Mouse (Mus musculus) kidney, embryonic 14.5 days (tissue): Measurements from ENCODE around the gene Tuba8. TPM values are rescaled to one million over a fixed set of nuclear protein-coding genes. Genes with fewer than 3 reads are reported as not detected.

ENCODE experiments used
- ATAC-seq: fragments of 200-750 bp; cut with Nextera tagmentation; 2 replicates; pipeline ENCODE4 v1.8.0; 2017; ENCODE audit warnings: moderate number of reproducible peaks, mild to moderate bottlenecking, moderate TSS enrichment, moderate library complexity; ENCODE audit not compliant: low FRiP score, low TSS enrichment
- H3K27ac ChIP-seq: fragments of 300-500 bp; sonication (generic); 2 replicates; pipeline ENCODE4 v1.5.1; 2014; ENCODE audit warnings: low read depth, mild to moderate bottlenecking, low read length, moderate library complexity, mixed read lengths
- H3K27me3 ChIP-seq: fragments of 300-500 bp; sonication (generic); 2 replicates; pipeline ENCODE4 v1.6.1; 2014; ENCODE audit warnings: mild to moderate bottlenecking, low read length; ENCODE audit not compliant: control insufficient read depth, insufficient read depth
- H3K36me3 ChIP-seq: fragments of 300-500 bp; sonication (generic); 2 replicates; pipeline ENCODE4 v1.6.1; 2014; ENCODE audit warnings: low read length, mixed read lengths; ENCODE audit not compliant: control insufficient read depth, insufficient read depth
- H3K4me1 ChIP-seq: fragments of 300-500 bp; sonication (generic); 2 replicates; pipeline ENCODE4 v1.6.1; 2014; ENCODE audit warnings: low read length, mixed read lengths; ENCODE audit not compliant: control insufficient read depth, insufficient read depth
- H3K4me2 ChIP-seq: fragments of 300-500 bp; sonication (generic); replicated peaks from 2 replicates; pipeline ENCODE4 v1.6.1; 2014; ENCODE audit warnings: low read depth, mild to moderate bottlenecking, low read length
- H3K4me3 ChIP-seq: fragments of 300-500 bp; sonication (generic); 2 replicates; pipeline ENCODE4 v1.5.1; 2014; ENCODE audit warnings: mild to moderate bottlenecking, low read length
- H3K9ac ChIP-seq: fragments of 300-500 bp; sonication (generic); 2 replicates; pipeline ENCODE4 v1.6.1; 2014; ENCODE audit warnings: low read depth, mild to moderate bottlenecking, low read length, moderate library complexity
- H3K9me3 ChIP-seq: fragments of 300-500 bp; sonication (generic); 2 replicates; pipeline ENCODE4 v1.6.1; 2016; ENCODE audit warnings: low read length; ENCODE audit not compliant: control insufficient read depth
- WGBS: fragments of 180-500 bp; shearing (Covaris S2); extraction: QIAGEN DNeasy Blood & Tissue Kit; methylation state at CpG from one replicate; pipeline ENCODE4 v1.1.7; 2014; 5-methylcytosine and 5-hydroxymethylcytosine counted together
- polyA plus RNA-seq: library from polyadenylated mRNA; unstranded; fragments of >200 nt; fragmentation: Nextera tagmentation; extraction: Ambion mirVana; gene quantifications from 2 replicates; pipeline ENCODE4 v1.2.1, GENCODE M21; 2014

Tuba8 gene
- polyA plus RNA-seq: 0.18 and 0.30 TPM in 2 replicates

- Histone ChIP-seq H3K36me3 (no peaks in the 10 kb centered on the region), H3K27ac (no peak within 1 kb of the TSS), H3K27me3 (peaks cover 17% of the 10 kb centered on the region), H3K4me1 (peaks cover 14% of the 10 kb centered on the region; the same call in 1 of the 2 replicates), H3K9ac (peak within 1 kb of the TSS; percentile 32; the same call in 1 of the 2 replicates), H3K9me3 (no peaks in the 10 kb centered on the region), H3K4me3 (peak within 1 kb of the TSS; percentile 41), H3K4me2 (peak within 1 kb of the TSS; percentile 72)
- WGBS: 4% methylated on average over 30 of the region's 30 CpGs
- peak; percentile 83 for ATAC-seq
Measured at GRCm38 (mm10) chr6:121210149-121210925, at the start of gene Tuba8. TSS of gene Tuba8 (plus strand) at chr6:121210696.

GRCm38 (mm10) chr6:121162616-121163015 is 47.9 kb upstream of the Tuba8 start:
- Histone ChIP-seq H3K9me3 (no peaks in the 10 kb centered on the region), H3K4me2 (no peak overlapping the region), H3K27ac (no peak overlapping the region), H3K4me1 (peaks cover 15% of the 10 kb centered on the region; the same call in 1 of the 2 replicates), H3K9ac (no peak overlapping the region), H3K4me3 (no peak overlapping the region), H3K36me3 (no peaks in the 10 kb centered on the region), H3K27me3 (no peaks in the 10 kb centered on the region)
- 83% methylated on average over 12 of the region's 12 CpGs for WGBS
- ATAC-seq: no peak

- Histone ChIP-seq H3K4me1 (peaks cover 7% of the 10 kb centered on the region; the same call in 1 of the 2 replicates), H3K4me2 (no peak overlapping the region), H3K27ac (no peak overlapping the region), H3K9ac (no peak overlapping the region), H3K36me3 (no peaks in the 10 kb centered on the region), H3K4me3 (no peak overlapping the region), H3K9me3 (no peaks in the 10 kb centered on the region), H3K27me3 (no peaks in the 10 kb centered on the region)
- WGBS: 26% methylated on average over 10 of the region's 10 CpGs
- ATAC-seq: peak; percentile 83
Measured at GRCm38 (mm10) chr6:121166098-121166552, 44.4 kb upstream of the Tuba8 start.

- no peaks in the 10 kb centered on the region for H3K27me3 ChIP-seq
- H3K36me3 ChIP-seq: no peaks in the 10 kb centered on the region
- WGBS: 68% methylated on average over 7 of the region's 7 CpGs
- no peak overlapping the region for H3K4me2 ChIP-seq
- no peak overlapping the region for H3K4me3 ChIP-seq
- no peak overlapping the region for H3K9ac ChIP-seq
- H3K27ac ChIP-seq: no peak overlapping the region
- no peak for ATAC-seq
- H3K4me1 ChIP-seq: peaks cover 7% of the 10 kb centered on the region; the same call in 1 of the 2 replicates
- no peaks in the 10 kb centered on the region for H3K9me3 ChIP-seq
Measured at GRCm38 (mm10) chr6:121167381-121167975, 43.0 kb upstream of the Tuba8 start.

GRCm38 (mm10) chr6:121171102-121171501 is 39.4 kb upstream of the Tuba8 start:
- Histone ChIP-seq H3K4me1 (no peaks in the 10 kb centered on the region), H3K9me3 (no peaks in the 10 kb centered on the region), H3K9ac (no peak overlapping the region), H3K36me3 (no peaks in the 10 kb centered on the region), H3K27me3 (no peaks in the 10 kb centered on the region), H3K4me3 (no peak overlapping the region), H3K27ac (no peak overlapping the region), H3K4me2 (no peak overlapping the region)
- no peak for ATAC-seq
- WGBS: 69% methylated on average over 6 of the region's 6 CpGs

GRCm38 (mm10) chr6:121173471-121173870 is 37.0 kb upstream of the Tuba8 start:
- ATAC-seq: no peak
- Histone ChIP-seq H3K36me3 (no peaks in the 10 kb centered on the region), H3K4me2 (no peak overlapping the region), H3K27ac (no peak overlapping the region), H3K4me3 (no peak overlapping the region), H3K9ac (no peak overlapping the region), H3K9me3 (no peaks in the 10 kb centered on the region), H3K4me1 (no peaks in the 10 kb centered on the region), H3K27me3 (no peaks in the 10 kb centered on the region)
- WGBS: 18% methylated on average over 5 of the region's 5 CpGs

GRCm38 (mm10) chr6:121174761-121175160 is 35.7 kb upstream of the Tuba8 start:
- no peak for ATAC-seq
- H3K27ac ChIP-seq: no peak overlapping the region
- 90% methylated on average over 6 of the region's 6 CpGs for WGBS
- no peaks in the 10 kb centered on the region for H3K27me3 ChIP-seq
- H3K4me3 ChIP-seq: no peak overlapping the region
- no peaks in the 10 kb centered on the region for H3K36me3 ChIP-seq
- H3K4me2 ChIP-seq: no peak overlapping the region
- no peaks in the 10 kb centered on the region for H3K9me3 ChIP-seq
- no peaks in the 10 kb centered on the region for H3K4me1 ChIP-seq
- H3K9ac ChIP-seq: no peak overlapping the region

GRCm38 (mm10) chr6:121176011-121176730 is 34.3 kb upstream of the Tuba8 start:
- whole genome bisulfite sequencing: 50% methylated on average over 14 of the region's 14 CpGs
- ATAC-seq: no peak
- Histone ChIP-seq H3K4me3 (no peak overlapping the region), H3K36me3 (no peaks in the 10 kb centered on the region), H3K27me3 (no peaks in the 10 kb centered on the region), H3K9me3 (no peaks in the 10 kb centered on the region), H3K4me1 (no peaks in the 10 kb centered on the region), H3K4me2 (no peak overlapping the region), H3K9ac (no peak overlapping the region), H3K27ac (no peak overlapping the region)
